Mouse (Mus musculus) liver, adult 2 months (tissue): ENCODE data around the gene Gpr62. TPM values are rescaled to one million over a fixed set of nuclear protein-coding genes. Genes with fewer than 3 reads are reported as not detected.

ENCODE experiments used
- DNase-seq: peaks from one replicate; pipeline ENCODE4 v3.0.0-alpha.2; 2011; ENCODE audit warnings: low read depth, low spot score; ENCODE audit errors: extremely low read depth
- H3K27ac ChIP-seq: fragments of 200-500 bp; replicated peaks from 2 replicates; pipeline ENCODE4 v1.5.1; 2012; ENCODE audit warnings: low read depth, mild to moderate bottlenecking, control low read depth, inconsistent platforms, low read length; ENCODE audit not compliant: insufficient read depth
- H3K27me3 ChIP-seq: fragments of 200-500 bp; 2 replicates; pipeline ENCODE4 v1.6.1; 2012; ENCODE audit warnings: mild to moderate bottlenecking, moderate library complexity, low read length, inconsistent platforms; ENCODE audit not compliant: control insufficient read depth, insufficient read depth
- H3K36me3 ChIP-seq: fragments of 200-500 bp; 2 replicates; pipeline ENCODE4 v1.6.1; 2012; ENCODE audit warnings: low read length, inconsistent platforms; ENCODE audit not compliant: control insufficient read depth, insufficient read depth
- H3K4me1 ChIP-seq: fragments of 200-500 bp; 2 replicates; pipeline ENCODE4 v1.6.1; 2011; ENCODE audit warnings: low read length; ENCODE audit not compliant: control insufficient read depth, insufficient read depth
- H3K4me3 ChIP-seq: fragments of 200-500 bp; 2 replicates; pipeline ENCODE4 v1.5.1; 2011; ENCODE audit warnings: low read depth, mild to moderate bottlenecking, control low read depth, low read length, moderate library complexity; ENCODE audit not compliant: insufficient read depth
- H3K79me2 ChIP-seq: fragments of 200-500 bp; 2 replicates; pipeline ENCODE4 v1.6.1; 2012; ENCODE audit warnings: inconsistent platforms, mild to moderate bottlenecking, low read length, moderate library complexity; ENCODE audit not compliant: control insufficient read depth, insufficient read depth
- H3K9ac ChIP-seq: fragments of 200-500 bp; 2 replicates; pipeline ENCODE4 v1.6.1; 2012; ENCODE audit warnings: low read depth, mild to moderate bottlenecking, control low read depth, inconsistent platforms, low read length
- CTCF ChIP-seq: fragments of 200-500 bp; IDR thresholded peaks from 2 replicates; pipeline ENCODE4 v1.5.1; 2011; ENCODE audit warnings: low read depth, low read length, control low read depth
- POLR2A ChIP-seq: fragments of 200-500 bp; IDR thresholded peaks from 2 replicates; pipeline ENCODE4 v1.6.1; 2011; ENCODE audit warnings: low read length, control low read depth; ENCODE audit not compliant: insufficient read depth; ENCODE audit errors: extremely low read depth
- WGBS: fragments of 180-500 bp; shearing (Covaris S2); methylation state at CpG from one replicate; pipeline ENCODE4 v1.1.7; 2018; 5-methylcytosine and 5-hydroxymethylcytosine counted together
- polyA plus RNA-seq: library from polyadenylated mRNA; depleted of rRNA; stranded (reverse); fragments of >200 nt; gene quantifications from 2 replicates; pipeline ENCODE4 v1.2.3, GENCODE M21; 2012; rRNA removed
- total RNA-seq: library from RNA; depleted of rRNA; stranded (reverse); fragments of >200 nt; gene quantifications from 2 replicates; pipeline ENCODE4 v1.2.3, GENCODE M21; 2014; rRNA removed

Gene Gpr62
- total and polyA plus RNA-seq, 2 experiments, result not detected

GRCm38 (mm10) chr9:106421033-106421864, 44.5 kb downstream of the Gpr62 start:
- no peak overlapping the region for H3K9ac ChIP-seq
- no peak overlapping the region for H3K4me3 ChIP-seq
- H3K4me1 ChIP-seq, result no peaks in the 10 kb centered on the region
- H3K79me2 ChIP-seq, result no peaks in the 10 kb centered on the region
- no peak for TF ChIP-seq POLR2A
- no peak for TF ChIP-seq CTCF
- H3K27me3 ChIP-seq, result peaks cover 4% of the 10 kb centered on the region; the same call in 1 of the 2 replicates
- WGBS, result 26% methylated on average over 18 of the region's 18 CpGs
- no peak for DNase-seq
- H3K36me3 ChIP-seq, result no peaks in the 10 kb centered on the region
- no peak overlapping the region for H3K27ac ChIP-seq

DNA sequence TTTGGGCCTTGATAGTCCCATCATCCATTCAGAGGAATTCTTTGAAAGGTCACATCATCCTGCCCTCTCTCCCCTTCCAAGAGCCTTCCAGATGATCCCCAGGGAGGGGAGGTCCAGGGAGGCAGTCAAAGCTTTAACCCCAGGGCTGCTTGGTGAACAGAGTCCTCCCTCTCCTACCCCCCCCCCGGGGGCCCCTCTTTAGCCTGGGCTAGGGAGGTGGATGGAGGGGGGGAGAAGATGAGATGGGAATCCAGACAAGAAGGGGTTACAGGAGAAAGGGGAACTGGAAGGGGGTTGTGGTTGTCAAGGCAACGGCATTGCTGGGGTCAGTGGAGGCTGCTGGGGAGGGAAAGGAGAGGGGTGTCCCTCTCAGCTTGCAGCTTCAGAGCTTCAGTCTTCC, 45.1 kb downstream of the Gpr62 start:
- Histone ChIP-seq H3K27ac (no peak overlapping the region), H3K4me3 (no peak overlapping the region), H3K36me3 (no peaks in the 10 kb centered on the region), H3K9ac (no peak overlapping the region), H3K4me1 (no peaks in the 10 kb centered on the region), H3K27me3 (peaks cover 4% of the 10 kb centered on the region; the same call in 1 of the 2 replicates), H3K79me2 (no peaks in the 10 kb centered on the region)
- WGBS, result 12% methylated on average over 2 of the region's 2 CpGs
- DNase-seq, result no peak
- TF ChIP-seq POLR2A (no peak), CTCF (no peak)

DNA sequence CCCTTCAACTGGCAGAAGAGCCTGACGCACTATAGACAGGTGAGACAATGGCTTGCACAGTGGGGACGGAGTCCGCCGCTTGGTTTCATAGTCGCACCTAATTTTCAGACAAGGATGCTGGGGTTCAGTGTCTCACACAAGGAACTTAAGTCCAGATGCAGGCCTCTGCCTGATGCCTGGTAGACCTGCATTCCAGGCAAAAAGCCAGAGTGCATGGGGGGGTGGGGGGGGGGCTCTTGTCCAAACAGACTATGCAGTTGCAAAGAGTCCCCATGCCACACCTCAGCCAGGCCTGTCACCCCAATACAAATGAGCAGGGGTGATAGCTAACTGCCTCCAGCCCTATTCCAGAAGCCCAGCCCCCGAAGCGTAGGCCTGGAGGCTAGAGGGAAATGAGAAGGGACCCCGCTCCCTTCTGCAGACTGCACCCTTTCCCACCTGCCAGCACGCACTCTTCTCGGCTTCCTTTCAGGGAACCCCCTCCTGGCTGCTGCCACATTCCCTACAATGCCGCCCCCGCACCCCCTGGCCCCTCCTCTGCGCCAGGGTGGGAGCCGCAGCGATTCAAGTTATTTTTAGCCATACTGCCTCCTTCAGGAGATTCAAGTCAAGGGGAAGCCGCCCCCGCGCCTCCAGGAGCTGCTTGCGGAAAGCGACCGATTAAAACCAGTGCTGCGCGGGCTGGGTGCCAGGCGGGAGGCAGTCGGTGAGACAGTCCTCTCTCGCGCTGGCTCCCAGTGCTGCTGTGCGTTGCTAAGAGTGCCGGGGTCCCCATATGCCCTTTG, 47.7 kb downstream of the Gpr62 start:
- TF ChIP-seq CTCF (no peak), POLR2A (no peak)
- Histone ChIP-seq H3K4me3 (peak overlapping the region; percentile 15; the same call in 1 of the 2 replicates), H3K9ac (peak overlapping the region; percentile 32; the same call in 1 of the 2 replicates), H3K79me2 (no peaks in the 10 kb centered on the region), H3K27me3 (peaks cover 4% of the 10 kb centered on the region; the same call in 1 of the 2 replicates), H3K4me1 (no peaks in the 10 kb centered on the region), H3K36me3 (no peaks in the 10 kb centered on the region), H3K27ac (no peak overlapping the region)
- no peak for DNase-seq
- whole genome bisulfite sequencing, result 28% methylated on average over 29 of the region's 29 CpGs

- TF ChIP-seq CTCF, result no peak
- no peak for TF ChIP-seq POLR2A
- H3K4me1 ChIP-seq, result no peaks in the 10 kb centered on the region
- H3K9ac ChIP-seq, result no peak overlapping the region
- no peak for DNase-seq
- H3K4me3 ChIP-seq, result no peak overlapping the region
- H3K27me3 ChIP-seq, result peaks cover 4% of the 10 kb centered on the region; the same call in 1 of the 2 replicates
- 92% methylated on average over 6 of the region's 6 CpGs for WGBS
- no peaks in the 10 kb centered on the region for H3K36me3 ChIP-seq
- no peak overlapping the region for H3K27ac ChIP-seq
- no peaks in the 10 kb centered on the region for H3K79me2 ChIP-seq
These were observed 48.9 kb downstream of the Gpr62 start for GRCm38 (mm10) chr9:106416826-106417225.

Other genes starting within 250 kb of the Gpr62 start
- 0.18 and 0.27 TPM in 2 replicates for gene Tlr9, start 243.3 kb downstream of the Gpr62 start, total RNA-seq
- 0.37 and 0.61 TPM in 2 replicates for gene Tlr9, start 243.3 kb downstream of the Gpr62 start, polyA plus RNA-seq
- gene Alas1, start 217.3 kb downstream of the Gpr62 start, total RNA-seq, result 270 and 285 TPM in 2 replicates
- gene Alas1, start 217.3 kb downstream of the Gpr62 start, polyA plus RNA-seq, result 530 and 649 TPM in 2 replicates
- gene Poc1a, start 184.9 kb downstream of the Gpr62 start, total RNA-seq, result 1.8 and 3.2 TPM in 2 replicates
- gene Poc1a, start 184.9 kb downstream of the Gpr62 start, polyA plus RNA-seq, result 3.1 and 3.9 TPM in 2 replicates
- 1.8 and 2.5 TPM in 2 replicates for gene Dusp7, start 97.3 kb downstream of the Gpr62 start, total RNA-seq
- 7.7 and 10.1 TPM in 2 replicates for gene Dusp7, start 97.3 kb downstream of the Gpr62 start, polyA plus RNA-seq
- gene Rpl29, start 36.5 kb downstream of the Gpr62 start, total RNA-seq, result 182 and 210 TPM in 2 replicates
- 230 and 232 TPM in 2 replicates for gene Rpl29, start 36.5 kb downstream of the Gpr62 start, polyA plus RNA-seq
- gene Acy1, start 27.6 kb downstream of the Gpr62 start, total RNA-seq, result 65.2 and 76.5 TPM in 2 replicates
- gene Acy1, start 27.6 kb downstream of the Gpr62 start, polyA plus RNA-seq, result 50.7 and 64.3 TPM in 2 replicates
- 129 and 183 TPM in 2 replicates for gene Abhd14b, start 18.5 kb downstream of the Gpr62 start, total RNA-seq
- gene Abhd14b, start 18.5 kb downstream of the Gpr62 start, polyA plus RNA-seq, result 402 and 415 TPM in 2 replicates
- 8.2 and 10.4 TPM in 2 replicates for gene Abhd14a, start 18.3 kb downstream of the Gpr62 start, total RNA-seq
- gene Abhd14a, start 18.3 kb downstream of the Gpr62 start, polyA plus RNA-seq, result 22.7 and 24.4 TPM in 2 replicates
- 15.9 and 22.2 TPM in 2 replicates for gene Pcbp4, start 12.6 kb downstream of the Gpr62 start, total RNA-seq
- 43.3 and 52.5 TPM in 2 replicates for gene Pcbp4, start 12.6 kb downstream of the Gpr62 start, polyA plus RNA-seq
- gene Rrp9, start 10.0 kb upstream of the Gpr62 start, total RNA-seq, result 7.8 and 9.3 TPM in 2 replicates
- 12.4 and 16.0 TPM in 2 replicates for gene Rrp9, start 10.0 kb upstream of the Gpr62 start, polyA plus RNA-seq
- gene Parp3, start 11.0 kb upstream of the Gpr62 start, total RNA-seq, result 14.0 and 19.4 TPM in 2 replicates
- 23.0 and 23.3 TPM in 2 replicates for gene Parp3, start 11.0 kb upstream of the Gpr62 start, polyA plus RNA-seq
- gene Iqcf1, start 34.0 kb upstream of the Gpr62 start, total RNA-seq, result not detected in 2 replicates
- not detected in 2 replicates for gene Iqcf1, start 34.0 kb upstream of the Gpr62 start, polyA plus RNA-seq
- gene Iqcf5, start 48.6 kb upstream of the Gpr62 start, total RNA-seq, result not detected in 2 replicates
- not detected in 2 replicates for gene Iqcf5, start 48.6 kb upstream of the Gpr62 start, polyA plus RNA-seq
- gene Iqcf3, start 95.7 kb upstream of the Gpr62 start, total RNA-seq, result not detected in 2 replicates
- not detected in 2 replicates for gene Iqcf3, start 95.7 kb upstream of the Gpr62 start, polyA plus RNA-seq
- not detected in 2 replicates for gene Iqcf4, start 105.1 kb upstream of the Gpr62 start, total RNA-seq
- not detected in 2 replicates for gene Iqcf4, start 105.1 kb upstream of the Gpr62 start, polyA plus RNA-seq
- gene Iqcf6, start 160.6 kb upstream of the Gpr62 start, total RNA-seq, result not detected in 2 replicates
- not detected in 2 replicates for gene Iqcf6, start 160.6 kb upstream of the Gpr62 start, polyA plus RNA-seq
- gene Grm2, start 190.1 kb upstream of the Gpr62 start, total RNA-seq, result not detected in 2 replicates
- gene Grm2, start 190.1 kb upstream of the Gpr62 start, polyA plus RNA-seq, result not detected in 2 replicates
- gene Tex264, start 220.0 kb upstream of the Gpr62 start, total RNA-seq, result 52.6 and 63.1 TPM in 2 replicates
- 147 and 163 TPM in 2 replicates for gene Tex264, start 220.0 kb upstream of the Gpr62 start, polyA plus RNA-seq